Mouse (Mus musculus) liver, adult 2 months (tissue): ENCODE measurements around the gene Ear1.
"Not testable (repeated sequence)": the region's sequence is repeated elsewhere in the genome, so short reads cannot be mapped to it uniquely, and the experiment has no call there.

Experiments
- CTCF ChIP-seq: fragments of 200-500 bp; IDR thresholded peaks from 2 replicates; pipeline ENCODE4 v1.5.1; 2011; ENCODE audit warnings: low read depth, low read length, control low read depth
- POLR2A ChIP-seq: fragments of 200-500 bp; IDR thresholded peaks from 2 replicates; pipeline ENCODE4 v1.6.1; 2011; ENCODE audit warnings: low read length, control low read depth; ENCODE audit not compliant: insufficient read depth; ENCODE audit errors: extremely low read depth

DNA sequence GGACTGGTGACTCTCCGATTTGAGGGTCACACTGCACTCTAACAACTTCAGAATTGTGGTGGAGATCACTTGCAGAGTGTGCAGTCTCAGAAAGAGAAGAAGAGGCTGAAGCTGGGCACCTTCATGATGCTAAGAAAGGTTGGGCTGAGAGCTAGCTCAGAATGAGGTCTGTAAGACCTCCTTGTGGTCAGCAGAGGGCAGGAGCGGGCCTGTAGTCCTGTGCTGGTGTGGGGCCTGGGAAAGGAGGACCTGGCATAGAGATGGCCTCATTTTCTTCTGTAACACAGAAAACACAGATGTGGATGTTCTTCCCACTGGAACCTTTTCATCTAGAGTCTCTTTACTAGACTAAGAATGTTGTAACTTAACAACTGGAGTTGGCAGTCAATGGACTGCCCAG lies 53.4 kb downstream of the Ear1 start:
- not testable (repeated sequence) for TF ChIP-seq CTCF, POLR2A
